Mouse (Mus musculus) urinary bladder, postnatal 36 days (tissue): ENCODE results near the gene Zfp286.

Experiments used
- DNase-seq, 2 experiments: peaks; one replicate each; pipeline ENCODE4 v3.0.0; 2022; ENCODE audit warnings: low spot score in 2 of 2, mixed read lengths in 1 of 2

Gene Zfp286

GRCm38 (mm10) chr11:62788935-62789616 lies at the start of gene Zfp286:
Zfp286 (minus strand) TSS chr11:62789462.
- peak; percentile 65 to 76 for DNase-seq

- no peak for DNase-seq
Observed at GRCm38 (mm10) chr11:62831906-62832305, 42.6 kb upstream of the Zfp286 start.

- DNase-seq: no peak
Observed at GRCm38 (mm10) chr11:62830387-62830786, 41.1 kb upstream of the Zfp286 start.

- no peak for DNase-seq
Observed at GRCm38 (mm10) chr11:62827911-62828310, 38.6 kb upstream of the Zfp286 start.

- DNase-seq: no peak
Observed at GRCm38 (mm10) chr11:62827135-62827534, 37.9 kb upstream of the Zfp286 start.

GRCm38 (mm10) chr11:62826106-62826733 lies 37.0 kb upstream of the Zfp286 start:
- DNase-seq: peak in 1 of 2 experiments; percentile 52

- peak; percentile 44 to 52 for DNase-seq
Observed at GRCm38 (mm10) chr11:62825222-62826105, 36.2 kb upstream of the Zfp286 start.

- peak; percentile 12 to 28 for DNase-seq
Observed at GRCm38 (mm10) chr11:62824211-62824610, 34.9 kb upstream of the Zfp286 start.

GRCm38 (mm10) chr11:62821893-62822292 lies 32.6 kb upstream of the Zfp286 start:
- DNase-seq: peak; percentile 44 to 56

GRCm38 (mm10) chr11:62820661-62821437 lies 31.6 kb upstream of the Zfp286 start:
- DNase-seq: peak; percentile 21 to 32

GRCm38 (mm10) chr11:62820059-62820541 lies 30.8 kb upstream of the Zfp286 start, which contains the start of gene Trim16:
Trim16 (plus strand) TSS chr11:62820231.
- peak; percentile 77 to 85 for DNase-seq

- no peak for DNase-seq
Observed at GRCm38 (mm10) chr11:62819059-62819686, 29.9 kb upstream of the Zfp286 start.

GRCm38 (mm10) chr11:62816591-62816990 lies 27.3 kb upstream of the Zfp286 start:
- no peak for DNase-seq

- no peak for DNase-seq
Observed at GRCm38 (mm10) chr11:62815438-62815837, 26.2 kb upstream of the Zfp286 start.

GRCm38 (mm10) chr11:62814625-62815024 lies 25.4 kb upstream of the Zfp286 start:
- no peak for DNase-seq

- peak; percentile 43 to 49 for DNase-seq
Observed at GRCm38 (mm10) chr11:62813970-62814624, 24.8 kb upstream of the Zfp286 start.

GRCm38 (mm10) chr11:62813497-62813896 lies 24.2 kb upstream of the Zfp286 start:
- no peak for DNase-seq

- no peak for DNase-seq
Observed at GRCm38 (mm10) chr11:62812268-62812667, 23.0 kb upstream of the Zfp286 start.

GRCm38 (mm10) chr11:62809201-62809600 lies 19.9 kb upstream of the Zfp286 start:
- DNase-seq: no peak

GRCm38 (mm10) chr11:62807965-62808364 lies 18.7 kb upstream of the Zfp286 start:
- no peak for DNase-seq
